Mouse (Mus musculus) liver, embryonic 18 days (tissue): ENCODE data around the gene Olfr1039. TPM values are rescaled to one million over a fixed set of nuclear protein-coding genes. Genes with fewer than 3 reads are reported as not detected.

Source experiments
- polyA plus RNA-seq: library from polyadenylated mRNA; depleted of rRNA; stranded (reverse); fragments of >200 nt; gene quantifications from 2 replicates; pipeline ENCODE4 v1.2.3, GENCODE M21; 2012; rRNA removed

Gene Olfr1039
- not detected in 2 replicates for polyA plus RNA-seq

GRCm38 (mm10) chr2:86135828-86136227 lies at the start of gene Olfr1039:
Gene Olfr1039 (minus strand): TSS chr2:86135928.

GRCm38 (mm10) chr2:86177720-86178119 lies 42.0 kb upstream of the Olfr1039 start, which contains the start of gene Olfr1044:
Gene Olfr1044 (minus strand): TSS chr2:86177820.

GRCm38 (mm10) chr2:86167422-86167821 lies 31.7 kb upstream of the Olfr1039 start, which contains the start of gene Olfr1043:
Gene Olfr1043 (minus strand): TSS chr2:86167522.

GRCm38 (mm10) chr2:86161738-86162137 lies 26.0 kb upstream of the Olfr1039 start, which contains the start of gene Olfr1042:
Gene Olfr1042 (minus strand): TSS chr2:86161838.

GRCm38 (mm10) chr2:86146632-86147031 lies 10.9 kb upstream of the Olfr1039 start, which contains the start of gene Olfr1040:
Gene Olfr1040 (minus strand): TSS chr2:86146732.

GRCm38 (mm10) chr2:86087285-86087684 lies 48.4 kb downstream of the Olfr1039 start, which contains the start of gene Olfr1037:
Gene Olfr1037 (minus strand): TSS chr2:86087385.

Other genes starting within 250 kb of the Olfr1039 start
- not detected in 2 replicates for gene Olfr1024, start 230.9 kb downstream of the Olfr1039 start, polyA plus RNA-seq
- gene Olfr1025-ps1, start 220.7 kb downstream of the Olfr1039 start, polyA plus RNA-seq: not detected in 2 replicates
- not detected in 2 replicates for gene Olfr1026, start 214.4 kb downstream of the Olfr1039 start, polyA plus RNA-seq
- not detected in 2 replicates for gene Olfr1028, start 185.5 kb downstream of the Olfr1039 start, polyA plus RNA-seq
- gene Olfr1029, start 162.0 kb downstream of the Olfr1039 start, polyA plus RNA-seq: not detected in 2 replicates
- not detected in 2 replicates for gene Olfr1030, start 156.7 kb downstream of the Olfr1039 start, polyA plus RNA-seq
- gene Olfr1031, start 145.6 kb downstream of the Olfr1039 start, polyA plus RNA-seq: not detected in 2 replicates
- gene Olfr1032, start 130.4 kb downstream of the Olfr1039 start, polyA plus RNA-seq: not detected in 2 replicates
- gene Olfr1033, start 115.3 kb downstream of the Olfr1039 start, polyA plus RNA-seq: 3.3 and 3.4 TPM in 2 replicates
- gene Olfr1034, start 90.1 kb downstream of the Olfr1039 start, polyA plus RNA-seq: 0.94 and 1.0 TPM in 2 replicates
- not detected in 2 replicates for gene Olfr1036, start 61.9 kb downstream of the Olfr1039 start, polyA plus RNA-seq
- not detected in 2 replicates for gene Olfr1037, start 48.5 kb downstream of the Olfr1039 start, polyA plus RNA-seq
- not detected in 2 replicates for gene Olfr1040, start 10.8 kb upstream of the Olfr1039 start, polyA plus RNA-seq
- not detected in 2 replicates for gene Olfr1042, start 25.9 kb upstream of the Olfr1039 start, polyA plus RNA-seq
- not detected in 2 replicates for gene Olfr1043, start 31.6 kb upstream of the Olfr1039 start, polyA plus RNA-seq
- not detected in 2 replicates for gene Olfr1044, start 41.9 kb upstream of the Olfr1039 start, polyA plus RNA-seq
- gene Olfr52, start 49.8 kb upstream of the Olfr1039 start, polyA plus RNA-seq: not detected in 2 replicates
- not detected in 2 replicates for gene Olfr1045, start 67.1 kb upstream of the Olfr1039 start, polyA plus RNA-seq
- gene Olfr1046, start 83.4 kb upstream of the Olfr1039 start, polyA plus RNA-seq: not detected in 2 replicates
- gene Olfr1047, start 95.5 kb upstream of the Olfr1039 start, polyA plus RNA-seq: not detected in 2 replicates
- not detected in 2 replicates for gene Olfr1048, start 104.4 kb upstream of the Olfr1039 start, polyA plus RNA-seq
- gene Olfr1049, start 122.4 kb upstream of the Olfr1039 start, polyA plus RNA-seq: not detected in 2 replicates
- not detected in 2 replicates for gene Olfr1051, start 143.2 kb upstream of the Olfr1039 start, polyA plus RNA-seq
- not detected in 2 replicates for gene Olfr1052, start 156.5 kb upstream of the Olfr1039 start, polyA plus RNA-seq
- not detected in 2 replicates for gene Olfr1053, start 179.4 kb upstream of the Olfr1039 start, polyA plus RNA-seq
- gene Olfr1054, start 199.5 kb upstream of the Olfr1039 start, polyA plus RNA-seq: not detected in 2 replicates
- gene Olfr1055, start 214.4 kb upstream of the Olfr1039 start, polyA plus RNA-seq: not detected in 2 replicates
- gene Olfr1056, start 226.5 kb upstream of the Olfr1039 start, polyA plus RNA-seq: not detected in 2 replicates
- gene Olfr1057, start 242.5 kb upstream of the Olfr1039 start, polyA plus RNA-seq: not detected in 2 replicates